Mouse (Mus musculus) olfactory bulb, adult 2 months (tissue): ENCODE results near the gene Kremen1.

Experiments used
- CTCF ChIP-seq: fragments of 200-500 bp; IDR thresholded peaks from 2 replicates; pipeline ENCODE4 v1.5.1; 2012; ENCODE audit warnings: low read depth, mild to moderate bottlenecking, low read length, moderate library complexity; ENCODE audit not compliant: insufficient read depth
- POLR2A ChIP-seq: fragments of 200-500 bp; IDR thresholded peaks from 2 replicates; pipeline ENCODE4 v1.6.1; 2012; ENCODE audit warnings: mild to moderate bottlenecking, low read depth, low read length, moderate library complexity; ENCODE audit not compliant: insufficient read depth

DNA sequence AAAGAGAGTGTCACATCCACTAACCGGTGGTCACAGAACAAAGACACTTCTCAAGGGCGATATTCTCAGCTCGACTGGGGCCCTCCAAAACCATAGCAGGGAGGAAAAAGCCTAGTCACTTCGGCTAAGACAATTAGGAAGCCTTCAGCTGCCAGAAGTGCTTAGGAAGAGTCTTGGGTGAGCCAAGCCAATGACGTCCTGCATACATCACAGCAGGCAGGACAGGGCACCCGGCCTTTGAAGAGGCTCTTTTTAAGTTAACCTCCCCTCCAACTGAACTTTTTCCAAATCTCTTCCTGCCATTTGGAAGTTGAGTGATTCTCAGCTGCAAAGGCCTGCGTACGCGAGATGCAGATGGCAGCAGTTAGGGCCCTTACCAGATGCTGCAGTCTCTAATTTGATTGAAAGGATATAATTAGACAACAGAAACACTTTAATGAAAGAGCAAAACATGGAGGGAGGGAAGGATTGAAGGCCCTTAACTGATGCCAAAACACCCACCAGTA lies 5.8 kb downstream of the Kremen1 start:
- TF ChIP-seq CTCF (no peak), POLR2A (no peak)
